Mouse (Mus musculus) frontal cortex, postnatal 10 days (tissue): ENCODE data around the gene Slfn8.
"Not testable (repeated sequence)": the region's sequence is repeated elsewhere in the genome, so short reads cannot be mapped to it uniquely, and the experiment has no call there.

Source experiments
- DNase-seq, 2 experiments: peaks; one replicate each; pipeline ENCODE4 v3.0.0; 2022; ENCODE audit warnings: low spot score in 2 of 2, mixed read lengths in 1 of 2

The Slfn8 gene

DNA sequence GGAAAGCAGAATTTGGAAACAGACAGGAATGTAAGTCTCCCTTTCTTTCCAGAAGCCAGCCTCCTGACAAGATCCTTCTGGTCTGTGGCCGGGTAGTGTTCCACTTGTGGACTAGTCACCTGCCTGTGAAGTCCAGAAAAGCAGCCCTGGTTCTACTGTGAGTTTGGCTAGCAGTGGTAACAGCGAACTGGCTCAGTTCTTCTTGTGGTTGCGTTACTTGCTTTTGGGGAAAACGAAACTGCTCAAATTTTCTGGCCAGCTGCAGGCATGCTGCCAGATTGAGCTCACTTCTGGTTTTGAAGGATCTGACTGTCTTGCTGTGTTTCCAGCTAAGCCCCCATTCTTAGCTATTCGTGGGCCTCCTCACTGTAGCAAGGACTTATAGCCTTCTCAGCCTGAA, at the start of gene Slfn8:
Gene Slfn8, minus strand, starts transcription at position 190 of the 400 bp plus-strand sequence.
- no peak for DNase-seq

- no peak for DNase-seq
These were observed 47.5 kb upstream of the Slfn8 start for GRCm38 (mm10) chr11:83067982-83068694.

- DNase-seq, result no peak
These were observed 46.3 kb upstream of the Slfn8 start for GRCm38 (mm10) chr11:83066640-83067531.

DNA sequence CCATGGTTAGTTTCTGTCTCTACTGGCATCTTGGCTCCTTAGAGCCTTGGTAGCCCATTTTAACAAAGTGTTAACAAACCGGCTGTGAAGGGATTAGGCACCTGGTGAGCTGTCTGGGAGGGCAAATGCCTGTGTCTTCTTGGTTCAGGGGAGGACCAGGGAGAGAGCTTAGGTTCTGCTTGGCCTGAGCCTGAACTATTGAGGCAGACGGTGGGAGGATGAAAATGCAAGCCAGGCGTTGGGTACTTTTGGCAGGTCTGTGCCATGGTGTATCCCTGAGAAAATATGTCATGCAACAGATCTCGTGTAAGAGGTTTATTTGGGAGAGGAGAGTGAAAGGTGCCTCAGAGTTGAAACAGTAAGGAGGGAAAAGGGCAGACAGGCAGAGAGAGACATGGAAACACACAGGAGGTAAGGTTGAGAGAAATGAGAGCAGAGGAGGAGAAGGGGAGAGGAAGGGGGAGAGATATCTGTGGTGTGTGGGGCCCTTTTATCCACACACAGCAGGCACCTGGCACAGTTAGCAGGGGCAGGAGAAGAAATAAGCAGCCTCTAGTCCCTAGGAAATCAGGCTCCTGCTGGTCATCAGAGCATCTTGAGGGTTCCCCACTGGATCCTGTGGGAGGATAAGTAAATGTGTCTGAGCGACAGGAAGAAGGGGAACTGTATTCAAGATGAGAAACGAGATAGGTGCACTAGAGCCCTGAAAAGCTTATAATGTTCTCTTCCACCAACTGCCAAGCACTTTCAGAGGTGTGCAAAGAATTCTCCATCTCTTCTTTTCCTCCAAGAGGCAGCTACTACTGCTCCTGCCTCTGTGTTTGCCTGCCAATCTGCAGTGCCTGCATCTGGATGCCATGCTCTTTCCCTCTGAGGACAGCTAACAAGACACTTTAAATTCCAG, 45.1 kb upstream of the Slfn8 start:
- no peak for DNase-seq

DNA sequence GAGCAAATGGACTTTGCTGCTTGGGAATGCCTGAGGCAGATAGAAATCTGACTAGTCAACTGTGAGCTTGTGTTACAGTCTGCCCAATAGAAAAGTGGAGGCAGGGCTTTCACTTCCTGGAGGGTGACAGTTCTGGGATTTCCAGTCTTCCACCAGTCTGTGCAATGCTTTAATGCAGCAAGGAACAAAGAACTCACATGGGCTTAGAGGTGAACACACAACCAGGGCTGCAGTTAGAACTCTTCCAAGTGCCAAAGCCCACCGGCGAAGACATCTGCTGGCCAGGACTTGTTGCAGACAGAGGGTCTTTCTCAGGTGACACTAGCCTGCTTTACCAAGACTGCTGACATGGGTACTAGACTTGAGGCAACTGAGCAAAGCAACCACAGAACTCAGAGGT, 44.3 kb upstream of the Slfn8 start, which contains the start of gene Slfn2:
Gene Slfn2, plus strand, starts transcription at position 167 of the 400 bp plus-strand sequence.
- DNase-seq, result no peak

DNA sequence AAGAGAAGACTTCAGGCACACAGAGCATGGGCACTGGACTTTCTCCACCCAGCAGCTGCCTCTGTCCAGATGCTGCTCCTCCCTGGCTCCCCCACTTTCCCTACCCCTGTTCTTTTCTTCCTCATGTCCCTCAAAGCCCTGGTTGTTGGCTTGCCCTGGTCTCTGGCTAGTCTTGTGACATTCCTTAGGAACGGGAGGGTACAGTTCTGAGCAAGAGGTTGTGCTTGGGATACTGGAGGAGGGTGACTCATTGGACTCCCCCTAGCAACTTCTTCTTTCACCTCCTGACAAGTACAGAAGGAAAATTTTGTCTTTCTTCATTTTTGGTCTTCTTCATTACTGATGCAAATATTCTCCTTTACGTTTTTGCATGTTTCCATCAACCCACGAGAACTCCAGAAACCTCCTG, 43.3 kb upstream of the Slfn8 start:
- DNase-seq, result no peak

- no peak for DNase-seq
These were observed 42.5 kb upstream of the Slfn8 start for GRCm38 (mm10) chr11:83063126-83063525.

GRCm38 (mm10) chr11:83061806-83062205, 41.2 kb upstream of the Slfn8 start:
- no peak for DNase-seq

DNA sequence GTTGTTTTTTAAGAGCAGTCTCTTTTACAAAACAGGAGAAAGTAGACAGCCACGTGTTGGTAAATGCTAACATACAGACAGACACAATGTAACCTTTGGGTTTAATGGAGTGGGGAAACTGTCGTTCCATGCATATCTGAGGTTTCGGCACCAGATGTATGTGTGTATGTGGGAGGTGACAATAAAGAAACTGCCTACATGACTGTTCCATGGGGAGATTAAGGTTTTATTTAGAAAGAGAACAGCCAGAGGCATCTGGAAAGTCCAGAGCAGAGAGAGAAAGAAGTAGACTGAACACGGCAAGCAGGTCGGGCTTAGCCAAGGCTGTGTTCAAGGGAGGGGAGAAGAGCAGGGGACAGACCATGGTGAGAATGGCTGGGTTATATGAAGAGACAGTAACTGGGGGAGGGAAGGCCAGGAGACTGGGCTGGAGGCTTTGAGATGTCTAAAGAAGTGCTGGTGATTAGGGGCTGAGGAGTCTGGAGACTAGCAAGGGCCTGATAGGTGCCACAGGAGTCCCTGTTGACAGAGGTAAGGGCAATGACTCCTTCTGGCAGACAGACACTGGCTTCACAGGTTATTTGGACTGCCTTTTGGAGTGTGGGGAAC, 39.9 kb upstream of the Slfn8 start:
- DNase-seq, result no peak

- DNase-seq, result peak in 1 of 2 experiments; percentile 27
These were observed 37.3 kb upstream of the Slfn8 start for GRCm38 (mm10) chr11:83057863-83058262.

DNA sequence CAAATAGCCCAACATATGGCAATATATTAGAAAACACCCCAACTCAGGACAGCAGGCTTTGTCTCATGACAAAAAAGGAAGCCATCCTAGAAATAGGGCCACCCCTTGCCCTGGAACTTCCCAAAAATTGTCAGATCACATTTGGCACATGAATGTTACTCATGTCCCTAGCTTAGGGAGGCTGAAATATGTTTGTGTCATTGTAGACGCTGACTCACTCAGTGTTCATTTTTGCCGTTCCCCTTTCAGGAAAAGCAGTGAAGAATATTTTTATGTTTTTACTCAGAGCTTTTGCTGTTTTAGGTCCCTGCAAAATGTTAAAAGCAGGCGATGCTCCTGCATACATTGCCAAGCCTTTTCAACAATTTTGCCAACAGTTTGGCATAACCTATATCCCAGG, 25.0 kb upstream of the Slfn8 start:
- no peak for DNase-seq

- no peak for DNase-seq
These were observed 23.3 kb upstream of the Slfn8 start for GRCm38 (mm10) chr11:83043891-83044290.

DNA sequence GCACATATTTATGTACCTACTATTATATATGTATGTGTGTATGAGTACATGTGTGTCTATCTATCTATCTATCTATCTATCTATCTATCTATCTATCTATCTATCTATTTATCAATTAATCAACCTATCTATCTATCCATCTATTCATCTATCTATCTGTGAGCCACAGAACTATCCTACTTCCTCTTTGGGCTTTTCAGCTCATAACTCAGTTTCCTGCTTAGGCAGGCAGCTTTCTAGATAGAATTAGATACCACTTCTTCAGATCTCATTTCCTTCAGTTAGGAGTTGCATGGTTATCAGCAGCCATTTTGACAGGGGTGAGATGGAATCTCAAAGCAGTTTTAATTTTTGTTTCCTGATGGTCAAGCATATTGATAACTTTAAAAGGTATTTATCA, 20.4 kb upstream of the Slfn8 start:
- DNase-seq, result no peak

GRCm38 (mm10) chr11:83040325-83040724, 19.7 kb upstream of the Slfn8 start:
- no peak for DNase-seq

GRCm38 (mm10) chr11:83039796-83040195, 19.2 kb upstream of the Slfn8 start:
- DNase-seq, result no peak

GRCm38 (mm10) chr11:83039156-83039555, 18.5 kb upstream of the Slfn8 start:
- DNase-seq, result no peak

GRCm38 (mm10) chr11:83038686-83039085, 18.1 kb upstream of the Slfn8 start:
- DNase-seq, result not testable (repeated sequence)

DNA sequence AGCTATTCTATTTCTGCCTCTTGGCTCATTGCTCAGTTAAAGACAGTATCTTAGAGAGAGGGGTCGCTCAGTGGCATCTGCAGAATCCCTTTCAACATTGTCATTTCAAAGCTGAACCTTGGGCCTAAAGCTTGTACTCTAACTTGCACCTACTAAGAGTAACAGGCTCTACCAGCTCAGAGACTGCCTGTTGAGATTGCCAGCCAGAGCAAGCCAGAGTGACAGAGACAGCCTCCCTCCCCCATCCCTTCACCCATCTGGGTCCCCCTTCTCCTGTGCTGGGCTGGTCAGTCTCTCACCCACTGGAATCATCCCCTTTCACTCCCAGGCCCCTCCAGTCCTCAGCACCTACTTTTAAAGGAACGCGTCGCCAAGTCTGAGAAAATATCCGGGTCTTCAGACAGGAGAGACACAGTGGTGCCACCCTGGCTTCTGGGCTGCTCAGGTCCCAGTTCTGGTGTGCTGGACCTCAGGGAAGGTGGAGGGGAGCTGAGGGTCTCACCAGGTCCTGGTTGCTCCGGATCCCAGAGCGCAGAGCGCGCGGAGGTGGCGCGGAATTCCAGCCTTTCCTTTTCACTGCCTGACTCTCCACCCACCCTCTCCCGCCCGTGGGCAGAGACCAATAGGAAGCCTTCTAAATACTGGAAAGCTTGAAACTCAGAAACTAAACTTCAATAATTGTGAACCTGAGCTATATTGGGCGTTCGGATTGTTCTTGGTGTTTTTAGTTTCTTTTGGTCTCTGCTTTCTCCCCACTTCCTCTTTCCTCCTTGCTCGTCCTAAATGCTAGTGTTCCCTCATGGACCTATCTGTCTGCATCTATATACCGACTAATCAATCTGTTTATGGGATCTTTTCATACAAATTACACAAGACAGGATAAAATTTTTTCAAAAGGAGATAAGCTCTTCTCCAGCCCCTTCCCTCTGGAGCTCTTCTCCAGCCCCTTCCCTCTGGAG, 770 bp downstream of the Slfn8 start:
- not testable (repeated sequence) for DNase-seq

GRCm38 (mm10) chr11:83016093-83016492, 4.5 kb downstream of the Slfn8 start:
- no peak for DNase-seq

DNA sequence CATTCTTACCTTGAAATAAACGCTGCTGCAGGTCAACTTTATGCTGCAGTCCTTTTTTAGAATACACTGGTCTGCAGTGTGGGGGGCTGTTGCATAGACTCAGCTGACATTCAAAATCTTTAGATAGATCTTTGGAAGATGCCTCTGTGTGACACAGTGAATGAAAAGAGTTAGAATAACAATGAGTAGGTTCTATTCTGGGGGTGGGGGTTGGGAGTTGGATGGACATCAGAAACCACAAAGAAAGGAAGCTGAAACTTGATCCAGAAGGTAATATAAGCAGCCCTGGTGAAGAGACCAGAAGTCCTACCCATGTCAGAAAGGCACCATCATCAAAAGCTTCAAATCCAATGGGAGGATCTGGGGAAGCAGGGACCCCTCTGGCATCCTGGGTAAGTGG, 7.3 kb downstream of the Slfn8 start:
- no peak for DNase-seq
